ENCODE assay signal across 8 mouse cellular contexts in the genomic region with DNA sequence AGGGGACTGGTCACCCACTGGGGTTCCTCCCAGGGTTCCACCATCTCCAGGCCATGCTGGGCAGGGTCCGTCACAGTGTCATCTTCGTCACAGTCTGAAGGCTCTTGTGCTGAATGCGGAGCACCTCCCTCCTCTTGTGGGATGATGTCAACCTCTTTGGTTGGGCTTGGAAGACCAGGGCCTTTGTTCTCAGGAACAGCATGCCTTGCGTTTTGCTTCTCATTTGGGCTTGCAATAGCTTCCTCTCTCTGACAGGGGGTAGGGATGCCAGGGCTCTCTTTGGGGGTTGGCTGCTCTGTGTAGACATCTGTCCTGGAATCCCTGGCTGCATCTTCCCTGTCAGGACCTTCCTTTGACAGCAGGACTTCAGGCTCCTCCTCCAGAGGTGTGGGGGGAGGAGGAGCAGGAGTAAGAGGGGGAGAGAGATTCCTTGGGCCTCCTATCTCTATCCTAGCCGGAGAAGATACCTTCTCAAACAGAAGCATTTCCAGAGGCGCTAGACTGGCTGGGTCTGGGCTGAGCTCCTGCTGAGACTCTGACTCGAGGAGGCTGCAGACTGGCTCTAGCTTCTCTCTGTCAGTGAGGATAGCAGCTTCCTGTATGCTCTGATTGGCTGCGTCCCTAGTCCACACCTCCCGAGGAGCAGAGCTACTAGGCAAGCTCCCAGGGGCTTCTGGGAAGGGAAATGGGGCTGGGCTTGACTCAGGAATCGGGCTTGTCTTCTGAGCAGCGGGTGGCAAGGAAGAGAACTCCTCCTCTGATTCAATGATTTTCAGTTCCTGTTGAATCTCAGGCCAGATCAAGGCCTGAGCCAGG. TPM values are rescaled to one million over a fixed set of nuclear protein-coding genes. Genes with fewer than 3 reads are reported as not detected.
DNase-seq lines count a peak whose midpoint lies in the region; ATAC-seq lines count a peak whose summit lies in the region.

No protein-coding gene starts in this region.

- H3K27ac ChIP-seq in lung, embryonic 15.5 days, result no peak overlapping the region
- H3K27ac ChIP-seq in hindbrain, embryonic 14.5 days, result no peak overlapping the region
- no peak overlapping the region for H3K27ac ChIP-seq in liver, embryonic 12.5 days

- peak; percentile 74; the same call in 1 of the 2 replicates for ATAC-seq in lung, embryonic 15.5 days (ENCODE audit: borderline replicate concordance, extremely low read depth, low FRiP score, low TSS enrichment)
- ATAC-seq in hindbrain, embryonic 14.5 days (ENCODE audit: low FRiP score), result peak; percentile 51; the same call in 1 of the 2 replicates
- 0 out of 2 replicates have a peak, but pooled peaks have one; percentile 51 for ATAC-seq in liver, embryonic 12.5 days

- no peak overlapping the region for H3K9ac ChIP-seq in lung, embryonic 15.5 days
- H3K9ac ChIP-seq in hindbrain, embryonic 14.5 days, result no peak overlapping the region
- no peak overlapping the region for H3K9ac ChIP-seq in liver, embryonic 12.5 days

- H3K4me1 ChIP-seq in lung, embryonic 15.5 days, result no peaks in the 10 kb centered on the region
- no peaks in the 10 kb centered on the region for H3K4me1 ChIP-seq in hindbrain, embryonic 14.5 days (replicated peaks; ENCODE audit: control insufficient read depth, insufficient read depth, low read length)
- H3K4me1 ChIP-seq in liver, embryonic 12.5 days, result no peaks in the 10 kb centered on the region

- H3K36me3 ChIP-seq in lung, embryonic 15.5 days, result peaks cover 56% of the 10 kb centered on the region
- no peaks in the 10 kb centered on the region for H3K36me3 ChIP-seq in hindbrain, embryonic 14.5 days (replicated peaks; ENCODE audit: control insufficient read depth, insufficient read depth)
- 0 out of 2 replicates have a peak, but pooled peaks cover 4% of the 10 kb centered on the region for H3K36me3 ChIP-seq in liver, embryonic 12.5 days

- no peak overlapping the region for H3K4me3 ChIP-seq in lung, embryonic 15.5 days
- H3K4me3 ChIP-seq in hindbrain, embryonic 14.5 days (replicated peaks; ENCODE audit: low read length), result no peak overlapping the region
- no peak overlapping the region for H3K4me3 ChIP-seq in liver, embryonic 12.5 days

- no peak overlapping the region for H3K4me2 ChIP-seq in lung, embryonic 15.5 days
- no peak overlapping the region for H3K4me2 ChIP-seq in hindbrain, embryonic 14.5 days (replicated peaks)
- H3K4me2 ChIP-seq in liver, embryonic 12.5 days, result peak overlapping the region; percentile 3; the same call in 1 of the 2 replicates

- no peaks in the 10 kb centered on the region for H3K27me3 ChIP-seq in lung, embryonic 15.5 days
- no peaks in the 10 kb centered on the region for H3K27me3 ChIP-seq in hindbrain, embryonic 14.5 days (ENCODE audit: control insufficient read depth, insufficient read depth, low read length)
- no peaks in the 10 kb centered on the region for H3K27me3 ChIP-seq in liver, embryonic 12.5 days (replicated peaks)

- no peak for DNase-seq in lung, postnatal 25 days (ENCODE audit: low spot score)
- DNase-seq in WW6 (ENCODE audit: low read depth, low spot score), result peak; percentile 78
- DNase-seq in embryo, embryonic 11 days, result peak; percentile 35
- peak; percentile 34 for DNase-seq in hindbrain, embryonic 14.5 days (ENCODE audit: low spot score)
- no peak for DNase-seq in ovary, postnatal 36 days (ENCODE audit: low spot score)
- no peak for DNase-seq in adrenal gland, postnatal 25 days

- WGBS in lung, embryonic 15.5 days, result 54% methylated on average over 11 of the region's 11 CpGs
- WGBS in hindbrain, embryonic 14.5 days, result 46% methylated on average over 11 of the region's 11 CpGs
- WGBS in liver, embryonic 12.5 days (ENCODE audit: insufficient replicate concordance), result 42% methylated on average over 11 of the region's 11 CpGs

- no peaks in the 10 kb centered on the region for H3K9me3 ChIP-seq in lung, embryonic 15.5 days
- no peaks in the 10 kb centered on the region for H3K9me3 ChIP-seq in hindbrain, embryonic 14.5 days (ENCODE audit: control insufficient read depth, low read length)
- no peaks in the 10 kb centered on the region for H3K9me3 ChIP-seq in liver, embryonic 12.5 days (replicated peaks)

RNA-seq across cellular contexts. Expression of a gene that starts 44.7 kb away (rescaled TPM):
- 101 and 119 TPM in 2 replicates for polyA plus RNA-seq in lung, embryonic 15.5 days (2015; fragmentation: Nextera tagmentation; extraction: Ambion mirVana)
- polyA plus RNA-seq in hindbrain, embryonic 14.5 days (2014; fragmentation: Nextera tagmentation; extraction: Ambion mirVana), result 33.2 and 45.9 TPM in 2 replicates
- 41.3 and 48.6 TPM in 2 replicates for polyA plus RNA-seq in liver, embryonic 12.5 days (2016; fragmentation: Nextera tagmentation; extraction: Ambion mirVana)
- 74.4 and 80.8 TPM in 2 replicates for total RNA-seq in adrenal gland, postnatal 25 days (2021)

RNA-seq across cellular contexts. Expression of a gene that starts 53.1 kb away (rescaled TPM):
- polyA plus RNA-seq in lung, embryonic 15.5 days (2015; fragmentation: Nextera tagmentation; extraction: Ambion mirVana), result 53.6 and 56.5 TPM in 2 replicates
- polyA plus RNA-seq in hindbrain, embryonic 14.5 days (2014; fragmentation: Nextera tagmentation; extraction: Ambion mirVana), result 53.6 and 54.1 TPM in 2 replicates
- 17.7 and 18.3 TPM in 2 replicates for polyA plus RNA-seq in liver, embryonic 12.5 days (2016; fragmentation: Nextera tagmentation; extraction: Ambion mirVana)
- total RNA-seq in adrenal gland, postnatal 25 days (2021), result 29.6 and 34.0 TPM in 2 replicates

Comparison
In these comparisons a context has a peak if more than half of its experiments do, and no peak if none do; other contexts are left out.
1. DNase-seq: peak in WW6 (single experiment), embryo, embryonic 11 days (single experiment) and hindbrain, embryonic 14.5 days (single experiment); none in lung, postnatal 25 days (single experiment), ovary, postnatal 36 days (single experiment) and adrenal gland, postnatal 25 days (single experiment).
2. Peak in every context shown above with its lines, with median percentiles within 50 percentile points of each other: ATAC-seq.